Mouse (Mus musculus) 3T3-L1 (cell line): ENCODE results near the gene Bcl2a1d.
"Not testable (repeated sequence)": the region's sequence is repeated elsewhere in the genome, so short reads cannot be mapped to it uniquely, and the experiment has no call there.

Source experiments
- DNase-seq: peaks from one replicate; pipeline ENCODE4 v3.0.0-alpha.2; 2015; ENCODE audit warnings: low read depth, low spot score

Gene Bcl2a1d

GRCm38 (mm10) chr9:88698746-88699145 is 33.0 kb downstream of the Bcl2a1d start:
- DNase-seq, result not testable (repeated sequence)

- not testable (repeated sequence) for DNase-seq
Measured at GRCm38 (mm10) chr9:88691307-88691706, 40.4 kb downstream of the Bcl2a1d start.

- DNase-seq, result not testable (repeated sequence)
Measured at GRCm38 (mm10) chr9:88689451-88689850, 42.3 kb downstream of the Bcl2a1d start.

GRCm38 (mm10) chr9:88686719-88687118 is 45.0 kb downstream of the Bcl2a1d start:
- not testable (repeated sequence) for DNase-seq
